Mouse (Mus musculus) intestine, postnatal 0 days (tissue): Measurements from ENCODE around the gene Igdcc4. TPM values are rescaled to one million over a fixed set of nuclear protein-coding genes. Genes with fewer than 3 reads are reported as not detected.
A peak's percentile ranks its signal among the peaks of the same experiment; 100 is the strongest.

Source experiments
- ATAC-seq: fragments of 200-750 bp; cut with Nextera tagmentation; 2 replicates; pipeline ENCODE4 v1.8.0; 2017; ENCODE audit warnings: mild to moderate bottlenecking, moderate TSS enrichment, moderate library complexity
- H3K27ac ChIP-seq: fragments of 300-500 bp; sonication (generic); 2 replicates; pipeline ENCODE4 v1.5.1; 2014; ENCODE audit warnings: mild to moderate bottlenecking, low read depth, low read length, moderate library complexity
- H3K27me3 ChIP-seq: fragments of 300-500 bp; sonication (generic); replicated peaks from 2 replicates; pipeline ENCODE4 v1.6.1; 2014; ENCODE audit warnings: low read length, mixed read lengths; ENCODE audit not compliant: control insufficient read depth, insufficient read depth
- H3K36me3 ChIP-seq: fragments of 300-500 bp; sonication (generic); 2 replicates; pipeline ENCODE4 v1.6.1; 2014; ENCODE audit warnings: mild to moderate bottlenecking, moderate library complexity; ENCODE audit not compliant: control insufficient read depth, insufficient read depth
- H3K4me1 ChIP-seq: fragments of 300-500 bp; sonication (generic); replicated peaks from 2 replicates; pipeline ENCODE4 v1.6.1; 2014; ENCODE audit warnings: antibody characterized with exemption, low read length, mixed read lengths; ENCODE audit not compliant: control insufficient read depth, insufficient read depth
- H3K4me2 ChIP-seq: fragments of 300-500 bp; sonication (generic); replicated peaks from 2 replicates; pipeline ENCODE4 v1.6.1; 2014; ENCODE audit warnings: low read depth, mild to moderate bottlenecking, moderate library complexity
- H3K4me3 ChIP-seq: fragments of 300-500 bp; sonication (generic); 2 replicates; pipeline ENCODE4 v1.5.1; 2014; ENCODE audit warnings: low read depth, low read length
- H3K9ac ChIP-seq: fragments of 300-500 bp; sonication (generic); 2 replicates; pipeline ENCODE4 v1.6.1; 2014; ENCODE audit warnings: mild to moderate bottlenecking, low read depth, low read length
- H3K9me3 ChIP-seq: fragments of 300-500 bp; sonication (generic); 2 replicates; pipeline ENCODE4 v1.6.1; 2016; ENCODE audit warnings: mixed run types; ENCODE audit not compliant: control insufficient read depth
- CTCF ChIP-seq: sonication (generic); IDR thresholded peaks from 2 replicates; pipeline ENCODE4 v1.5.1; 2016; ENCODE audit warnings: low read depth, mild to moderate bottlenecking, control low read depth, antibody characterized with exemption, moderate library complexity
- WGBS: fragments of 180-500 bp; shearing (Covaris S2); extraction: QIAGEN DNeasy Blood & Tissue Kit; methylation state at CpG from one replicate; pipeline ENCODE4 v1.1.7; 2014; 5-methylcytosine and 5-hydroxymethylcytosine counted together
- polyA plus RNA-seq: library from polyadenylated mRNA; unstranded; fragments of >200 nt; fragmentation: Nextera tagmentation; extraction: Ambion mirVana; gene quantifications from 2 replicates; pipeline ENCODE4 v1.2.1, GENCODE M21; 2015

Gene Igdcc4
- polyA plus RNA-seq, 1 experiment from 2014 or later = 4.5 TPM

- no peak for TF ChIP-seq CTCF
- H3K4me3 ChIP-seq = no peak overlapping the region
- H3K27ac ChIP-seq = no peak overlapping the region
- H3K9ac ChIP-seq = no peak overlapping the region
- H3K36me3 ChIP-seq = peaks cover 4% of the 10 kb centered on the region; the same call in 1 of the 2 replicates
- no peaks in the 10 kb centered on the region for H3K9me3 ChIP-seq
- no peak overlapping the region for H3K4me2 ChIP-seq
- WGBS = 92% methylated on average over 4 of the region's 4 CpGs
- H3K27me3 ChIP-seq = peaks cover 4% of the 10 kb centered on the region; the same call in 1 of the 2 replicates
- ATAC-seq = no peak
- H3K4me1 ChIP-seq = no peaks in the 10 kb centered on the region
Observed at GRCm38 (mm10) chr9:65135126-65135525, 33.8 kb downstream of the Igdcc4 start.

GRCm38 (mm10) chr9:65140491-65140890 is 39.2 kb downstream of the Igdcc4 start:
- 7% methylated on average over 8 of the region's 8 CpGs for WGBS
- ATAC-seq = no peak
- H3K27ac ChIP-seq = no peak overlapping the region

GRCm38 (mm10) chr9:65140936-65141305 is 39.6 kb downstream of the Igdcc4 start, which contains the start of gene Igdcc3:
Gene Igdcc3 (plus strand): TSS chr9:65141189.
- Histone ChIP-seq H3K4me2 (peak within 1 kb of the TSS; percentile 89), H3K27me3 (peaks cover 24% of the 10 kb centered on the region), H3K9me3 (no peaks in the 10 kb centered on the region), H3K36me3 (no peaks in the 10 kb centered on the region), H3K9ac (peak within 1 kb of the TSS; percentile 46; the same call in 1 of the 2 replicates), H3K4me3 (peak within 1 kb of the TSS; percentile 68), H3K4me1 (no peaks in the 10 kb centered on the region), H3K27ac (no peak within 1 kb of the TSS)
- WGBS = 2% methylated on average over 32 of the region's 48 CpGs
- TF ChIP-seq CTCF = no peak
- ATAC-seq = no peak

More at GRCm38 (mm10) chr9:65140491-65140890, 39.2 kb downstream of the Igdcc4 start:
- Histone ChIP-seq H3K36me3 (no peaks in the 10 kb centered on the region), H3K4me3 (peak overlapping the region; percentile 68), H3K9me3 (no peaks in the 10 kb centered on the region), H3K27me3 (peaks cover 24% of the 10 kb centered on the region), H3K9ac (peak overlapping the region; percentile 46; the same call in 1 of the 2 replicates), H3K4me2 (peak overlapping the region; percentile 89), H3K4me1 (no peaks in the 10 kb centered on the region)
- TF ChIP-seq CTCF = no peak

- H3K36me3 ChIP-seq = no peaks in the 10 kb centered on the region
- WGBS = under 1% methylated on average over 73 of the region's 73 CpGs
- H3K4me1 ChIP-seq = no peaks in the 10 kb centered on the region
- peak overlapping the region; percentile 68 for H3K4me3 ChIP-seq
- H3K9me3 ChIP-seq = no peaks in the 10 kb centered on the region
- ATAC-seq = 0 out of 2 replicates have a peak, but pooled peaks have one; percentile 48
- peaks cover 24% of the 10 kb centered on the region for H3K27me3 ChIP-seq
- peak overlapping the region; percentile 46; the same call in 1 of the 2 replicates for H3K9ac ChIP-seq
- no peak overlapping the region for H3K27ac ChIP-seq
- no peak for TF ChIP-seq CTCF
- peak overlapping the region; percentile 89 for H3K4me2 ChIP-seq
Observed at GRCm38 (mm10) chr9:65141306-65141975, 40.2 kb downstream of the Igdcc4 start.

- Histone ChIP-seq H3K27ac (no peak overlapping the region), H3K4me2 (peak overlapping the region; percentile 89), H3K9ac (peak overlapping the region; percentile 46; the same call in 1 of the 2 replicates), H3K27me3 (peaks cover 24% of the 10 kb centered on the region), H3K4me3 (peak overlapping the region; percentile 68), H3K9me3 (no peaks in the 10 kb centered on the region), H3K36me3 (no peaks in the 10 kb centered on the region), H3K4me1 (no peaks in the 10 kb centered on the region)
- ATAC-seq = no peak
- WGBS = under 1% methylated on average over 17 of the region's 17 CpGs
- TF ChIP-seq CTCF = no peak
Observed at GRCm38 (mm10) chr9:65141976-65142318, 40.7 kb downstream of the Igdcc4 start.

- no peak for ATAC-seq
Observed at GRCm38 (mm10) chr9:65142399-65142798, 41.1 kb downstream of the Igdcc4 start.

More at GRCm38 (mm10) chr9:65142399-65142798, 41.1 kb downstream of the Igdcc4 start:
- H3K9me3 ChIP-seq = no peaks in the 10 kb centered on the region
- TF ChIP-seq CTCF = no peak
- H3K4me3 ChIP-seq = peak overlapping the region; percentile 68
- no peak overlapping the region for H3K9ac ChIP-seq
- H3K4me2 ChIP-seq = peak overlapping the region; percentile 89
- H3K27ac ChIP-seq = no peak overlapping the region
- H3K27me3 ChIP-seq = peaks cover 24% of the 10 kb centered on the region
- no peaks in the 10 kb centered on the region for H3K4me1 ChIP-seq
- H3K36me3 ChIP-seq = no peaks in the 10 kb centered on the region
- WGBS = 6% methylated on average over 8 of the region's 8 CpGs
